Mouse (Mus musculus): ENCODE data around the gene Gm45716. TPM values are rescaled to one million over a fixed set of nuclear protein-coding genes. Genes with fewer than 3 reads are reported as not detected.

The Gm45716 gene
- polyA plus RNA-seq, 1 experiment from 2014 or later: 21.5 TPM

DNA sequence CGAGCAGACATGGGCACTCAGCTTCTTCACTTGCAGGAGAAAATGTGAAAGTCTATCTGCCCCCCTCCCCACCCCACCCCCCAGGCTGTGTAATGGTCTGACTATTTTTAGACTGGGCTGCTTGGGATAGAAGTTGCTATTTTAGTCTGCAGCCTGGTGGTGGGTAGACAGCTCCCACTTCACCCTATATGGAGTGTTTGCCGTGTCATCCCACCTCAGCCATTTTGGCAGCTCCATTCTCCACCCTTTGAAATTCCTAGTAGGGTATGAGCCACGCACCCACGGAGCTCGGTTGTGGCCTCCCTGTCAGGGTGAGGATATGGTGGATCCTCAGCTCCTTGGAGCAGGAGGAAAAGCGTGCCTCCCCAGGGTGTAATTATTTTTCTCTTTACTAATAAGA lies 68.2 kb downstream of the Gm45716 start:
- Histone ChIP-seq H3K9me3 (no peaks in the 10 kb centered on the region), H3K4me3 (no peak overlapping the region), H3K4me1 (peaks cover 2% of the 10 kb centered on the region; the same call in 1 of the 2 replicates), H3K9ac (no peak overlapping the region), H3K27me3 (replicated peaks) (no peaks in the 10 kb centered on the region), H3K27ac (no peak overlapping the region), H3K4me2 (replicated peaks) (no peak overlapping the region), H3K36me3 (peaks cover 14% of the 10 kb centered on the region)
- 84% methylated on average over 6 of the region's 6 CpGs for WGBS
- ATAC-seq (ENCODE audit: low FRiP score, low read depth): no peak

DNA sequence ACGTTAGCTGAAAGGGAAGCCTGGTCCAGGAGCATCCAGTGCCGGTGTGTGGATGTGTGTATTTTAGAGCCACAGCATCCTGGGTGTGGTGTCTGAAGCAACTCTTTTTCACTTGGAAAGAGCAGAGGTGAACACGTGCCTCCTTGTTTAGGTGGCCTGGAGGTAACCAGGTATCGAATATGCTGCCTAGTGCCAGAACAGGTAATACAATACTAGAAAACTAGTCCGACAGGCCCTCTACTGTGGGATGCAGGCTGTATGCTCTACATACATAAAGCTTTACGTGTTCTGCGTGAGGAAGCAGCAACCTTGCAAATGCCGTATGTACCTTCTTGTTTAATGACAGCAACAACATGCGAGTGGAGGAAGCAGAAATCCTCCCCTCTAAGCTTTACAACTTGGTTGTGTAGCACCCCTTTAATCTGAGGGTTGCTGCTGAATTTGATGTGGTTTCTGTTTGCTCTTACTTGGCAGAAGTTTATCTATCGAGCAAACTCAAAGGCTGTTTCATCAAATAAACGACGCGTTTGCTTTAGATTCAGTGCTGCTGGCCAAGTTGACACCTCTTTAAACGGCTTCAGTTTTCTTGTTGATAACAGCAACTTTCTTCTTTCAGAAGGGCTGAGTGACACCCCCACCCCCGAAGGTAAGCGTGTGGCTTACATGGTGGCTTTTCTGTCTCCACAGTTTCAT lies 69.5 kb downstream of the Gm45716 start:
- Histone ChIP-seq H3K4me1 (no peaks in the 10 kb centered on the region; the same call in 1 of the 2 replicates), H3K27me3 (replicated peaks) (no peaks in the 10 kb centered on the region), H3K4me3 (no peak overlapping the region), H3K4me2 (replicated peaks) (no peak overlapping the region), H3K27ac (no peak overlapping the region), H3K36me3 (peaks cover 25% of the 10 kb centered on the region), H3K9ac (no peak overlapping the region), H3K9me3 (no peaks in the 10 kb centered on the region)
- 90% methylated on average over 16 of the region's 16 CpGs for WGBS
- ATAC-seq (ENCODE audit: low FRiP score, low read depth): no peak

DNA sequence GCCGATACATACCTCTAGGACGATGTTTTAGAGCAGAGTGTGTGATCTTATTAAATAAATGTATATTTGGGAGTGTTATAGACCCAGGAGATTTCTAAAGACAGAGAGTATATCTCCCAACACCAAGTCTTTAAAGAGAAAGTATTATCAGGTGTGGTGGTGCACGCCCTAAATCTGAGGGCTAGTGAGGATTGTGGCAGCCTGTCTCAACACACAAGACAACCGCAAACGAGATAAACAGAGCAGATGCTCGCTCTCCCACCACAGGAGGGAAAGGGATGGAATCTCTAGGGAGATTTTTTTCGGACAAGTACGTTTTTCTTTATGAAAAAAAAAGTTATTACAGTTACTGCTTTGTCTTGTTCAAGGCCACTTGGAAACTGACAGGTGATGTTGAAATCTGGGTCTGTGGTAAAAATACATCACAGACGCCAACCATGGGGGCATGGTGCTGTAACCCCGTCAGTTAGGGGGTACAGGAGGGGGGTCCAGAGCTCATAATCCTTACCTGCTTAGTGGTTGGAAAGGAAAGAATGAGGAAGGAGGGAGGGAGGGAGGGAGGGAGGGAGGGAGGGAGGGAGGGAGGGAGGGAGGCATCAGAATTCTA lies 70.9 kb downstream of the Gm45716 start:
- Histone ChIP-seq H3K4me2 (replicated peaks) (no peak overlapping the region), H3K27ac (no peak overlapping the region), H3K9me3 (no peaks in the 10 kb centered on the region), H3K4me1 (no peaks in the 10 kb centered on the region; the same call in 1 of the 2 replicates), H3K4me3 (no peak overlapping the region), H3K9ac (no peak overlapping the region), H3K27me3 (replicated peaks) (no peaks in the 10 kb centered on the region), H3K36me3 (peaks cover 40% of the 10 kb centered on the region)
- WGBS: 88% methylated on average over 10 of the region's 10 CpGs
- ATAC-seq (ENCODE audit: low FRiP score, low read depth): no peak

DNA sequence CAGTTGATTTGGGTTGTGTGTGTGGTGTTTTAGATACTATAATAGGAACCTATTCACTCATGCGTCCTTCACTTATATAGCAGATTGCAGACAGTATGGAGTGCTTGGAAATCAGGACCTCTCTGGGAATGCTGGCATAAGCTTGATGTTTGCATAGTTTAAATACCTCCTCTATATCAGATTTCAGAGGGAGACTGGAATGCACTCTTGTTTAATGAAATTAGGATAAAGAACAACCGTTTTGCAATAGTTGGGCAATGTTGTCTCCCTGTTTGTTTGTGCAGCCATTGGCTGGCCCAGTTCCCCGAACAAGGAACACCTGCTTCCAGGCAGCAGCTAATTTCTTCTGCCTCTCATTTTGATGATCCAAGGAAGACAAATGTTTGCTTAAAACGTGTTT lies 71.6 kb downstream of the Gm45716 start:
- no peaks in the 10 kb centered on the region for H3K27me3 ChIP-seq (replicated peaks)
- no peak overlapping the region for H3K4me2 ChIP-seq (replicated peaks)
- H3K9ac ChIP-seq: no peak overlapping the region
- 77% methylated on average over 4 of the region's 4 CpGs for WGBS
- no peak overlapping the region for H3K27ac ChIP-seq
- no peaks in the 10 kb centered on the region; the same call in 1 of the 2 replicates for H3K4me1 ChIP-seq
- no peak overlapping the region for H3K4me3 ChIP-seq
- H3K9me3 ChIP-seq: no peaks in the 10 kb centered on the region
- no peak for ATAC-seq (ENCODE audit: low FRiP score, low read depth)
- H3K36me3 ChIP-seq: peaks cover 42% of the 10 kb centered on the region

DNA sequence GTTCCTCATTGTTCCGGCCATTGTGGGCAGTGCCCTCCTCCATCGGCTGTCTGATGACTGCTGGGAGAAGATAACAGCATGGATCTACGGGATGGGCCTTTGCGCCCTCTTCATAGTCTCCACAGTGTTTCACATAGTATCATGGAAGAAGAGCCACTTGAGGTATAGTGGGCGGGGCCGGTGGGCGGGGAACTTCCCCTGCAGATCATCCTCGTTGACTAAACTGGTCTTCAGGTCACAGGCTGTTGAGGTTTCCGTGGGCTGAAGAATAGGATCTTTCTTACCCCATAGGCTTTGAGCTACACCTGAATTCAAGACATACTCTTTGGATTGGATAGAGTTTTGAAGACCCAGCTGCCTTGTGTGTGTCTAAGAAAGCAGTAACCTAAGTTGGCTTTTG lies 72.3 kb downstream of the Gm45716 start:
- H3K27me3 ChIP-seq (replicated peaks): no peaks in the 10 kb centered on the region
- no peak overlapping the region for H3K9ac ChIP-seq
- ATAC-seq (ENCODE audit: low FRiP score, low read depth): no peak
- H3K9me3 ChIP-seq: no peaks in the 10 kb centered on the region
- no peak overlapping the region for H3K4me3 ChIP-seq
- peaks cover 47% of the 10 kb centered on the region for H3K36me3 ChIP-seq
- H3K4me2 ChIP-seq (replicated peaks): no peak overlapping the region
- H3K4me1 ChIP-seq: no peaks in the 10 kb centered on the region; the same call in 1 of the 2 replicates
- 86% methylated on average over 9 of the region's 9 CpGs for WGBS
- H3K27ac ChIP-seq: no peak overlapping the region

DNA sequence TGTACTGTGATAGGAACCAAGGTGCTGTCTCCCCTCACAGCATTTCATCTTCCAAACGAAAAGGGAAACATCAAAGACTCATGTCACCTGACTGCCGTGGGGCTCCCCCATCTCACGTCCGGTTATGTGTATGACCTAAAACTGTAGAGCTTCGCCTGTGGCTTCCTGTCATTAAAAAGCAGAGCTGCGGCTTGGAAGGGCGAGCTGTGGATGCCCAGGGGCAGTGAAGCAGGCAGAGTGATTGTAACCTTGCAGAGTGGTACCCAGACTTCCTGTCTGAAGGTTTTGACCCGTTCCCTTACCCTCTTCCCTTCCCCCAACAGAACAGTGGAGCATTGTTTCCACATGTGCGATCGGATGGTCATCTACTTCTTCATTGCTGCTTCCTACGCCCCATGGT lies 76.7 kb downstream of the Gm45716 start:
- Histone ChIP-seq H3K36me3 (peaks cover 62% of the 10 kb centered on the region), H3K27ac (no peak overlapping the region), H3K9me3 (no peaks in the 10 kb centered on the region), H3K9ac (no peak overlapping the region), H3K4me3 (no peak overlapping the region), H3K4me1 (peaks cover 2% of the 10 kb centered on the region), H3K27me3 (replicated peaks) (no peaks in the 10 kb centered on the region), H3K4me2 (replicated peaks) (no peak overlapping the region)
- ATAC-seq (ENCODE audit: low FRiP score, low read depth): no peak
- WGBS: 77% methylated on average over 11 of the region's 11 CpGs

DNA sequence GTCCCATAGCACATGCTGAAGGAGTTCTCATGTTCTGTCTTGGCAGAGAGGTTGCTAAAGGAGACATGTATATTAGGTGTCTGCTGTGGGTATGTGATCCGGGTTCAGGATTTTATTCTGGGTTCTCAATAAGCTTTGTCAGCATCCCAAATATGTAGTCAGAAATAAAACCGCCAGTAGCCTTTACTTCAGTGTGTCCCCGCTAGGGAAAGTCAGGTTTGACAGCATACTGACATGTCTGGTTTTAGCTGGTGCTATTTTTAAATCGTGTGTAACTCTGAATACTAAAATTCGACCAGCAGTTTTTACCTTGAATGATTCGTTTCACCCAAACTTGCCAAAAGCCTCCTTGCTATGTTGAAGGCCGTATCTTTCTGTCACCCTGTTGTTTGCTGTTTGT lies 78.1 kb downstream of the Gm45716 start:
- no peak for ATAC-seq (ENCODE audit: low FRiP score, low read depth)
- no peak overlapping the region for H3K4me3 ChIP-seq
- no peaks in the 10 kb centered on the region for H3K9me3 ChIP-seq
- no peak overlapping the region for H3K4me2 ChIP-seq (replicated peaks)
- H3K27ac ChIP-seq: no peak overlapping the region
- no peak overlapping the region for H3K9ac ChIP-seq
- 91% methylated on average over 7 of the region's 7 CpGs for WGBS
- peaks cover 53% of the 10 kb centered on the region for H3K36me3 ChIP-seq
- peaks cover 7% of the 10 kb centered on the region for H3K4me1 ChIP-seq
- no peaks in the 10 kb centered on the region for H3K27me3 ChIP-seq (replicated peaks)

DNA sequence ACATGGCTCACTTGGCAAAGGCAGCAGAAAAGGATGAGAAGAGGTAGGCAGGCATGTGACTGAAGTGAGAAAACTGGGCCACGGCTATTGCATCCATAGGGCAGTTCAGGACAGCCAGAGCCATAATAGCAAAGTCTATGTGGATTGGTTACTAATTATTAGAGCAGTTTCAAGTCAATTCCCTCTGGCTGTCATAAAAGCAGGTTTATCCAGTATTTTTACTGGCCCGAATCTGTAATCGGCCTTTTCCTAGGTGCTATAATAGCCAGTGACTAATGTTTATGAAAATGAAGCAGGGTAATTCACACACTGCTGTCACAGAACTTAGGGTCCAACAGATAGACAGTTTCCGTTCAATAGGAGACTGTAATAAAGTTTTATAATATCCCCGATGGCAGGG lies 81.5 kb downstream of the Gm45716 start:
- 36% methylated on average over 5 of the region's 5 CpGs for WGBS

DNA sequence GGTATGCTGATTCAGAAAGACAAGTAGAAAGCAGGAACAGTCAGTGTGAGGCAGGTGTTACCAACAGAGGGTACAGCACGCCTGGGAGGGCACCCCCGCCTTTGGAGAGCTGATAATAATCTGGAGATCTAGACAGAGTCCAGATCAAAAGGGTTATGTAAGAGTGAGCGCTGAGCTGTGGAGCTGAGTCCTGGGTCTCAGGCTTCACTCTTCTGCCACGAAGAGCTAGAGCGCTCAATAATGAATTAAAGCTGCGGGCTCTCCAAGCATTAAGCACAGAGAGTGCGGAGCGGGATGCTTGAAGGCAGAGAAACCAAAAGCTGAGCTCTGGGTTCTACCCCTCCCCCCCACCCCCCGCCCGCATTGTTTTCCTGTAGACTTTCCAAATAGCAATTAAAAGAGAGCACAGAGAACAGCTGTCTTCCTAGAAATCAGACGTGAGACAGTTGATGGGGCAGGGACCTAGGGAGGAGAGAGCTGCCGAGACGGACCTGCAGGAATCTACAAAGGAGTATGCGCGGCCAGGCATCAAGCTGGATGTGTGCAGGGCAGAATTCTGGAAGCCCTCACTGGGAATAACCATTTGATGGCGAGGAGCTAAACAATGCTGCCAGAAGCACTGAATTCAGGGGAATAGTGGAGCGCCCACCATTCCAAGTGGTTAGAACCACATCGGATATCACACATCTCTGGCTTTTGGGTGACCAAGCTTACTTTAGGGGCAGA lies 82.1 kb downstream of the Gm45716 start:
- ATAC-seq (ENCODE audit: low FRiP score, low read depth): no peak
- Histone ChIP-seq H3K36me3 (peaks cover 35% of the 10 kb centered on the region), H3K27ac (no peak overlapping the region), H3K9me3 (no peaks in the 10 kb centered on the region), H3K4me3 (no peak overlapping the region), H3K27me3 (replicated peaks) (no peaks in the 10 kb centered on the region), H3K4me2 (replicated peaks) (no peak overlapping the region), H3K4me1 (peaks cover 7% of the 10 kb centered on the region), H3K9ac (no peak overlapping the region)
- 37% methylated on average over 18 of the region's 18 CpGs for WGBS

More for the DNA sequence above, 81.5 kb downstream of the Gm45716 start:
- Histone ChIP-seq H3K4me2 (replicated peaks) (no peak overlapping the region), H3K4me1 (peaks cover 7% of the 10 kb centered on the region), H3K4me3 (no peak overlapping the region), H3K9ac (no peak overlapping the region), H3K27me3 (replicated peaks) (no peaks in the 10 kb centered on the region), H3K27ac (no peak overlapping the region), H3K9me3 (no peaks in the 10 kb centered on the region), H3K36me3 (peaks cover 41% of the 10 kb centered on the region)
- ATAC-seq (ENCODE audit: low FRiP score, low read depth): no peak

DNA sequence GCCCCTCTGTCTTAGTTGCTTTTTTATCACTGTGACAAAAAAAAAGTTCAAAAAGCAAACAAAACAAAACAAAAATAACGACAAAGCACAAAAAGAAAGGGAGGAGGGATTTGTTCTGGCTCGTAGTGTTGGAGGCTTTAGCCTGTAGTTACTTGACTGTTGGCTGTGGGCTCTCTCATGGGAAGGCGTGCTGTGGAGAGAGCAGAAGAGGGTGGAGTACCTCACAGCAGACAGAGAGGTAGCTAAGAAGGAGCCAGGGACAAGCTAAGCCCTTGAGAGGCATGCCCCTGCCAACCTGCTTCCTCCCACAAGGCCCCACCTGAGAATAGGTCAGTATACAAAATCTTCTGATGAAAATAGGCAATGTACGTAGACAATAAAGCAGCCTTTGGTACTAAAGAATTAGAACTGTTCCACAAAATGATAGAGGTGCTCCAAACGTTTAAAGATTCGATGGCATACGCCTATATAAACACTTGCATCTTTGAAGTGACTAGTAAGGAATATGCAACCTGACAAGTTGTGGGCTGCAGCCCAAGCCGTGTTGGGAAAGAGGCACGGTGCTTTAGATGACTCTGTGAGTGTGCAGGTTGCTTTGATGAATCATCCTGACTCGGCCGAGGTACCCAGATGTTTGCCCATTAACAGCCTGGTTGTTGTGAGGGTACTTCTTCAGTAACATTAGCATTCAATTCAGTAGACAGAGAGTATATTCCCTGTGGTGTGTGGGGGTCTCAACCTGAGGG lies 82.8 kb downstream of the Gm45716 start:
- H3K27ac ChIP-seq: no peak overlapping the region
- ATAC-seq (ENCODE audit: low FRiP score, low read depth): no peak
- peaks cover 7% of the 10 kb centered on the region for H3K4me1 ChIP-seq
- H3K36me3 ChIP-seq: peaks cover 34% of the 10 kb centered on the region
- H3K4me3 ChIP-seq: no peak overlapping the region
- no peak overlapping the region for H3K4me2 ChIP-seq (replicated peaks)
- whole genome bisulfite sequencing: 86% methylated on average over 11 of the region's 11 CpGs
- H3K27me3 ChIP-seq (replicated peaks): no peaks in the 10 kb centered on the region
- no peaks in the 10 kb centered on the region for H3K9me3 ChIP-seq
- no peak overlapping the region for H3K9ac ChIP-seq

DNA sequence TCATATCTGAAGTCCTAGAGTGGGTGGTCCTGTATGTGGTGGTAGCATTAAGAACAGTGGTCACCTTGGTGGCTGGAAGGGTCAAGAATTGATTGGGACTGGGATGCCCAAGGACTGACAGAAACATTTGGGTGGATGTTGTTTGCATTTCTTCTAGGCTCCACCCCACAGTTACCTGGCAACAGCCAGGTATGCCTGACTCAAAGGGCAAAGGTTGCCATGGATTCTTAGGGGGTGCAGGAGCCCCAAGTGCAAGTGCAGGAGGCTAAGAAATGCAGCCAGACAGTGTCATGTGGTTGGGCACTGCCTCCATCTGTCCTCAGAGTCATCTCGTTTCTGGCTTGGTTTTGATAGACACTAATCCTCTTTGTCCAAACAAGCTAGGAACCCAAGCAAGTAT lies 86.7 kb downstream of the Gm45716 start:
- no peak overlapping the region for H3K27ac ChIP-seq
- WGBS: 66% methylated on average over 1 of the region's 1 CpGs
- no peaks in the 10 kb centered on the region for H3K9me3 ChIP-seq
- no peak overlapping the region for H3K4me2 ChIP-seq (replicated peaks)
- H3K4me1 ChIP-seq: peaks cover 5% of the 10 kb centered on the region
- peaks cover 23% of the 10 kb centered on the region for H3K36me3 ChIP-seq
- H3K4me3 ChIP-seq: no peak overlapping the region
- H3K9ac ChIP-seq: no peak overlapping the region
- ATAC-seq (ENCODE audit: low FRiP score, low read depth): no peak
- H3K27me3 ChIP-seq (replicated peaks): no peaks in the 10 kb centered on the region

DNA sequence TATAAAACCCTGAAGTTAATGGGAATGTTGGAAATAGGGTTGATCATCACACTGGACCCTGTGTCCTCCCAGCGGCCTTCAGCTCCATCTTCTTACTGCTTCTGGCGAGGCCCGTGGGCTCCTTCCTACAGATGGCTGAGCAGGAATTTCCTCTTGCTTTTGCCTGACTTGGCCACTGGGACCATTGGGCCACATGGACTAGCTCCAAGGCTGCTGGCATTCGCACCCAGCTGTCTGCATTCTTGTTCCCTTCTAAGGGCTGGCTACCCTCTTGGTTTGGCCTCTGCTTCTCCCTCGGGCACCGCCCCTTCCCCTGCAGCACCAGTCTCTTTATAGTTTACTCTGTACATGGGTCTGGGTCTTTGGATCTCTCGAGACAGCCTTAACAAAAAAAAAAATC lies 88.2 kb downstream of the Gm45716 start:
- peaks cover 23% of the 10 kb centered on the region; the same call in 1 of the 2 replicates for H3K36me3 ChIP-seq
- H3K9ac ChIP-seq: no peak overlapping the region
- H3K4me2 ChIP-seq (replicated peaks): no peak overlapping the region
- no peaks in the 10 kb centered on the region for H3K9me3 ChIP-seq
- ATAC-seq (ENCODE audit: low FRiP score, low read depth): no peak
- H3K4me1 ChIP-seq: no peaks in the 10 kb centered on the region
- 89% methylated on average over 7 of the region's 7 CpGs for WGBS
- H3K27me3 ChIP-seq (replicated peaks): no peaks in the 10 kb centered on the region
- no peak overlapping the region for H3K27ac ChIP-seq
- H3K4me3 ChIP-seq: no peak overlapping the region

Measured in neural tube, embryonic 12.5 days (tissue).